Mouse (Mus musculus) erythroblast, embryonic 14.5 days (primary cell): ENCODE measurements around the gene Vti1a.

Source experiments
- GATA1 ChIP-seq: IDR thresholded peaks from 2 replicates; pipeline ENCODE4 v1.6.1; 2012; ENCODE audit warnings: low read length, inconsistent platforms, mixed read lengths
- TAL1 ChIP-seq: IDR thresholded peaks from 3 replicates; pipeline ENCODE4 v1.6.1; 2012; ENCODE audit warnings: low read length, inconsistent platforms, mixed read lengths

- no peak for TF ChIP-seq GATA1
- TF ChIP-seq TAL1 = no peak
These were observed 327.3 kb downstream of the Vti1a start for GRCm38 (mm10) chr19:55643288-55643901.
